Mouse (Mus musculus) megakaryocyte, embryonic 14.5 days (primary cell): Measurements from ENCODE around the gene Vps37b.

Source experiments
- FLI1 ChIP-seq: IDR thresholded peaks from 2 replicates; pipeline ENCODE4 v1.6.1; 2012; ENCODE audit warnings: low read length, inconsistent platforms, mixed read lengths
- GATA1 ChIP-seq: IDR thresholded peaks from 3 replicates; pipeline ENCODE4 v1.6.1; 2012; ENCODE audit warnings: mixed read lengths, low read length, inconsistent platforms, borderline replicate concordance

- TF ChIP-seq GATA1 (no peak), FLI1 (no peak)
Observed at GRCm38 (mm10) chr5:123972453-123972852, 59.6 kb downstream of the Vps37b start.
